Mouse (Mus musculus) heart, postnatal 0 days (tissue): Measurements from ENCODE around the gene Mmgt2. TPM values are rescaled to one million over a fixed set of nuclear protein-coding genes. Genes with fewer than 3 reads are reported as not detected.
A peak's percentile ranks its signal among the peaks of the same experiment; 100 is the strongest.

Experiments
- ATAC-seq: fragments of 200-750 bp; cut with Nextera tagmentation; 2 replicates; pipeline ENCODE4 v1.8.0; 2017; ENCODE audit warnings: low read depth, moderate number of reproducible peaks, moderate library complexity; ENCODE audit not compliant: insufficient read depth
- DNase-seq: peaks from one replicate; pipeline ENCODE4 v3.0.0-alpha.2; 2016; ENCODE audit warnings: low spot score
- H3K27ac ChIP-seq: fragments of 300-500 bp; sonication (generic); 2 replicates; pipeline ENCODE4 v1.5.1; 2014; ENCODE audit warnings: low read depth, mild to moderate bottlenecking
- H3K27me3 ChIP-seq: fragments of 300-500 bp; sonication (generic); 2 replicates; pipeline ENCODE4 v1.6.1; 2014; ENCODE audit warnings: low read length, mixed read lengths; ENCODE audit not compliant: control insufficient read depth, insufficient read depth
- H3K36me3 ChIP-seq: fragments of 300-500 bp; sonication (generic); replicated peaks from 2 replicates; pipeline ENCODE4 v1.6.1; 2014; ENCODE audit warnings: low read length, mixed read lengths; ENCODE audit not compliant: control insufficient read depth, insufficient read depth
- H3K4me1 ChIP-seq: fragments of 300-500 bp; sonication (generic); 2 replicates; pipeline ENCODE4 v1.6.1; 2014; ENCODE audit warnings: antibody characterized with exemption; ENCODE audit not compliant: control insufficient read depth, insufficient read depth
- H3K4me2 ChIP-seq: fragments of 300-500 bp; sonication (generic); 2 replicates; pipeline ENCODE4 v1.6.1; 2014; ENCODE audit warnings: low read depth, mild to moderate bottlenecking, low read length, moderate library complexity
- H3K4me3 ChIP-seq: fragments of 300-500 bp; sonication (generic); 2 replicates; pipeline ENCODE4 v1.5.1; 2014; ENCODE audit warnings: low read depth, low read length
- H3K9ac ChIP-seq: fragments of 300-500 bp; sonication (generic); replicated peaks from 2 replicates; pipeline ENCODE4 v1.6.1; 2014; ENCODE audit warnings: low read depth, low read length, mixed read lengths
- H3K9me3 ChIP-seq: fragments of 300-500 bp; sonication (generic); replicated peaks from 2 replicates; pipeline ENCODE4 v1.6.1; 2016; ENCODE audit warnings: low read length; ENCODE audit not compliant: control insufficient read depth
- CTCF ChIP-seq: IDR thresholded peaks from 2 replicates; pipeline ENCODE4 v1.5.1; 2016; ENCODE audit warnings: antibody characterized with exemption, control low read depth, low read depth
- EP300 ChIP-seq: IDR thresholded peaks from 2 replicates; pipeline ENCODE4 v1.6.1; 2016; ENCODE audit warnings: antibody characterized with exemption, low read depth
- WGBS: fragments of 180-500 bp; shearing (Covaris S2); extraction: QIAGEN DNeasy Blood & Tissue Kit; methylation state at CpG from one replicate; pipeline ENCODE4 v1.1.7; 2014; 5-methylcytosine and 5-hydroxymethylcytosine counted together
- polyA plus RNA-seq: library from polyadenylated mRNA; unstranded; fragments of >200 nt; fragmentation: Nextera tagmentation; extraction: Ambion mirVana; gene quantifications from 2 replicates; pipeline ENCODE4 v1.2.1, GENCODE M21; 2015
- total RNA-seq: library from RNA; depleted of rRNA; stranded (reverse); fragments of >200 nt; gene quantifications from 2 replicates; pipeline ENCODE4 v1.2.3, GENCODE M21; 2014; ENCODE audit warnings: low replicate concordance

The Mmgt2 gene
- total and polyA plus RNA-seq, 2 experiments from 2014 or later: 36.0 to 38.9 TPM

DNA sequence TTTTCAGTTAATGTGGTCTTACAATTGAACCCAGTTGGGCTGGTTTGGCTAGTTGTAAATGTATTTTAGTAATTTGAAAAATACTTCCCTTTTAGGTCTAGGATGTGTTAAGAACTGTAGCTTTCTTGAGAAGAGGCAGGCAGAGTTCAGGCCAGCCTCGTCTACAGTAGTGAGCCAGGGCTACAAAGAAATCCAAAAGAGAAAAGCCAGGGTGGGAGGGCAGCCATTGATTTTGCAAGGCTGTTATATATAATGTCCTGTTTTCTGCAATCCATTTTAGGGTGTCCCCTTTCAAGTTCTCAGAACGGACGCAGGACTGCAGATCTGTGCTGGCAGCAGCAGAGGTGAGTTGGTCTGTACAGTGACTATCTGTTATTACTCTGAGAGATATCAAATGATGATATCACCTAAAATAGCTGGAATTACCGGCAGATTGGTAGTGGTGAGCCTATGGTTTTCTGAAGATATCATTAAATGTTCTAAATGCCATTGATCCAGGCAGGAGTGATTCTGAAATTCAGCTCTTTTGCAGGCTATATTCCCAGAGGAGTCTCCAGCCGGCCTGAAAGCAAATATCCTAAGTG, 44.2 kb upstream of the Mmgt2 start:
- Histone ChIP-seq H3K36me3 (peaks cover 53% of the 10 kb centered on the region), H3K4me2 (peak overlapping the region; percentile 81), H3K4me3 (peak overlapping the region; percentile 80), H3K27ac (0 out of 2 replicates have a peak overlapping the region, but pooled peaks have one; percentile 88), H3K9me3 (no peaks in the 10 kb centered on the region), H3K4me1 (peaks cover 12% of the 10 kb centered on the region), H3K27me3 (no peaks in the 10 kb centered on the region), H3K9ac (peak overlapping the region; percentile 31; the same call in 1 of the 2 replicates)
- 16% methylated on average over 5 of the region's 5 CpGs for WGBS
- TF ChIP-seq CTCF: no peak
- TF ChIP-seq EP300: no peak
- DNase-seq: no peak
- ATAC-seq: no peak

DNA sequence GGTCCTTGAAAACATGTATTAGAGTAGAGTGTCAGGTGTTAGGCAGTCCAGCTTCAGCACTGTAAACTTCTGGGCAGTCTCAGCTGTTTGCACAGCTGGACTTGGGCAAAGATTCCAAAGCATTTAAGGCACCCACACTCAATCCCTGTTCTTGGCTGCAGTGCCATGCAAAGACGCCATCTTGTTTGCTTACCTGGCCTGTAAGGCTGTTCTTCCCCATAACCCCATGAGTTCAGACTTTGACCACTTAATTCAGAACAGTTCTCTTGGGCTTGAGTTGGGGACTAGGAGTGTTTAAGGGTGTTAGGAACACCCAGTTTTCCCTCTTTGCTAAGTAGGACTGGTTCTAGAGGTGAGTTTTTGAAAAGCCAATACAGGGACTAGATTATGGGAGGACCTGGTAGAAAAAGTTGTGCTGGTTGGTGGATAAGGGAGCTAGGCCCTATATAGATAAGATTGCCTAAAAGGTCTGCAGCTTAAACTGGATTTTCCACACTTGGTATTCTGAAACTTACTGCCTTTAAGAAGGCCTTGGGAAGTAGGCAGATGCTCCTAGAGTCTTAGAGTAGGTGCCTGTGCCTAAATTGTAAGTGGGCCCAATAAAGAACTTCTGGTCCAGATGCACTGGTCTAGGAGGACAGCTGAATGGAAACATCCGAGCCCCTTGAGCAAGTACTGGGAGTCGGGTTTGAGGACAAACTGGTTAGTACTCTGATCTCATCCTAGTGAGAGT, 43.4 kb upstream of the Mmgt2 start:
- Histone ChIP-seq H3K4me2 (peak overlapping the region; percentile 81; the same call in 1 of the 2 replicates), H3K4me1 (peaks cover 12% of the 10 kb centered on the region), H3K27me3 (no peaks in the 10 kb centered on the region), H3K9me3 (no peaks in the 10 kb centered on the region), H3K4me3 (no peak overlapping the region), H3K36me3 (peaks cover 53% of the 10 kb centered on the region), H3K9ac (no peak overlapping the region), H3K27ac (no peak overlapping the region)
- TF ChIP-seq EP300 (no peak), CTCF (no peak)
- DNase-seq: no peak
- WGBS: 35% methylated on average over 3 of the region's 3 CpGs
- no peak for ATAC-seq

DNA sequence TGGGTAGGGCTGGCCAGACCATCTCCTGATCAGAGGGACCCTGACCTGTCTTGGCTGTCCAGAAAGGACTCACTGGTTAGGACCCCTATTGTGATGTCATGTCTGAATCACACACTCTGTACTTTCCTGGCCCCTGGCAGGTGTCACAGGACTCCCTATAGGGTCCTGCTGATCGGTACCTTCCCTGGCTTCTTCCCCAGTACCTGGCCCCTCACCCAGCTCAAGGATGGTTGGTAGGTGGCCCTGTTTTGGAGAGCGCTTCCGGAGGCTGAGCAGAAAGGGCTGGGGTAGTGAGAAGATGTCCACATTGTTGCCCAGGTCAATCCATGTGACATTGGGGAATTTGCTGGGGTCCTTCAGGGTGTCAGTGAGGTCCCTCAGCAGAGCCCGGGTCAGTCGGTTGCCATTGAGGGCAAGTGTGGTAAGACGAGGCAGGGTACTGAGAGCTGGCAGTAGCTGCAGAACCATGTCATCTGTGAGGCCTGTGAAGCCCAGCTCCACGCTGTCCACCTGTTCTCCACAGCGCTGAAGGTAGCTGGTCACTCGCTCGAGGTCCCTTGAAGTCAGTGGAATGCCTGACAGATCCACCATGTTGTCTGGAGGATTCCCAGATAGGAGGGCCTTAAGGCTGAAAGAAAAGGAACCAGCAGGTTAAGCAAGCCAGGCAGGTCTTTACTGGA, 42.7 kb upstream of the Mmgt2 start:
- Histone ChIP-seq H3K27me3 (no peaks in the 10 kb centered on the region), H3K9me3 (no peaks in the 10 kb centered on the region), H3K9ac (no peak overlapping the region), H3K4me3 (no peak overlapping the region), H3K4me2 (no peak overlapping the region), H3K4me1 (peaks cover 12% of the 10 kb centered on the region), H3K27ac (no peak overlapping the region), H3K36me3 (peaks cover 53% of the 10 kb centered on the region)
- no peak for ATAC-seq
- no peak for TF ChIP-seq EP300
- no peak for TF ChIP-seq CTCF
- DNase-seq: no peak
- 47% methylated on average over 10 of the region's 10 CpGs for WGBS

DNA sequence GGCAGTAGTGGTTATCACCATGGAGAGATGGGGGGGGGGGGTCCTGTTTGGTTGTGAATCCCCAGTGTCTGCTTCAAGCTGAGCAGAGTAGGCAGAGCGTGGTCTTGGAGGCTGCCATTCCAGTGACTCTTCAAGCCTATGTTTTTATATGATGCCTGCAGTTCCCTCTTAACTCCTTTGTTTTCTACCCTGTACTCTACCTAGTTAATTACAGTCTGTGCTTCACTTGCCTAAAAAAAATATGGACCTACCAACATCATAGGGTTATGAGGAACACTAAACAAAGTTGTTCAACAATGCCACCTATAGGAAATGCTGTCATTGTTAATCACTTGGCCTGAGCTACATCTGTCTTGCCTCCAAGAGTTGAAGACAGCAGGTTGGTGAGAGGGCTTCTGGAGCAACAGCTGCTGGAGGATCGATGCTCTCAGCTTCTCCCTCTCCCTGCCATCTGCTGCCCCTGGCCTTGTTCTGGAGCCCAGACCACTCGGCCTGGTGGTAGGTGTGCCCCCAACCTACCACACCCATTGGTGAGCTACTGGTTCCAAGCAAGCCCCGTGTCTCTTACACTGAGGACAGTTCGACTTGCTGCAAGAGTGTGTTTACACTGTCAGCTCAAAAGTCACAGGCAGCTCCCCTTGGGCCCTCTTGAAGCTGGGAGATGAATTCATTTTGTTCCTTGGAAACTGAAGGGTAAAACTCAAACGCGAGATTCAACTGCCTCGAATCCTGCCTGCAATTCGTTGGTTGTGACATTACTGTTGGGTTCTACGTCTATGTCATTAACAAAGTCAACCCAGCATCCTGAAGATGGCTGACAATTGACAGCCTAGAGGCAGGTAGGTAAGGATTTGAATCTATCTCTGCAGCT, 41.9 kb upstream of the Mmgt2 start:
- H3K4me2 ChIP-seq: no peak overlapping the region
- TF ChIP-seq EP300 (no peak), CTCF (no peak)
- peaks cover 12% of the 10 kb centered on the region for H3K4me1 ChIP-seq
- no peak overlapping the region for H3K27ac ChIP-seq
- no peak for DNase-seq
- no peak overlapping the region for H3K4me3 ChIP-seq
- 56% methylated on average over 10 of the region's 10 CpGs for WGBS
- H3K9me3 ChIP-seq: no peaks in the 10 kb centered on the region
- no peak for ATAC-seq
- no peaks in the 10 kb centered on the region for H3K27me3 ChIP-seq
- H3K9ac ChIP-seq: no peak overlapping the region
- H3K36me3 ChIP-seq: peaks cover 53% of the 10 kb centered on the region

DNA sequence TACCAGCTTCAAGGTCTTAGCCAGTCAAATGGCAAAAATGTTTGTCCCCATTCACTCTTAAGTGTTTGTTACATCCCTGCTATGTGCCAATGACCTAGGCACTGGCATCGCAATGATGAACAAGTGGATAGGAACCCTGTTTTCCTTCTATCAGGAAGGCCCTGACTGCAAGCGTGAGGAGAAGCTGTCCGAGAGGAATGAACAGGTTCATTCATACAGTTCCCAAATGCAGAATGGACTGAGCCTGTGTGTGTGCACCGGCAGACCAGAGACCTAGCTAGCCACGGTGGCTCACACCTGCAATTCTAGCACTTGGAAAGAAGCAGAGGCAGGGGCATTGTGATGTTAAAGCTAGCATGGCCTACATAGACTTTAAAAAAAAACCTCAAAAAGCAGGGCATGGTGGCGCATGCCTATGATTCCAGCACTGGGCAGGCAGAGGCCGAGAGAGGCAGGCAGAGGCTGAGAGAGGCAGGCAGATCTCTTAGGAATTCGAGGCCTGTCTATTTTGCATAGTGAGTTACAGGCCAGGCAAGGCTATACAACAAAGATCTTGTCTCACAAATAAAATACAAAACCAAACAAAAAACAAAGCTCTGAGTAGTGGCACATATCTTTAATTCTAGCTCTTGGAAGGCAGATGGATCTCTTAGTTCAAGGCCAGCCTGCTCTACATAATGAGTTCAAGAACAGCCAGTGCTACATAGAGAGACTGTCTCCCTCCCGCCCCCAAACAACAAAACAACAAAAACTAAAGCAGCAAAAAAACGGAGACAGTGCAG, 41.1 kb upstream of the Mmgt2 start:
- no peaks in the 10 kb centered on the region for H3K9me3 ChIP-seq
- H3K4me3 ChIP-seq: no peak overlapping the region
- no peak overlapping the region for H3K27ac ChIP-seq
- H3K36me3 ChIP-seq: peaks cover 57% of the 10 kb centered on the region
- H3K27me3 ChIP-seq: no peaks in the 10 kb centered on the region
- peaks cover 12% of the 10 kb centered on the region for H3K4me1 ChIP-seq
- no peak for ATAC-seq
- WGBS: 53% methylated on average over 10 of the region's 10 CpGs
- DNase-seq: no peak
- TF ChIP-seq CTCF: no peak
- no peak for TF ChIP-seq EP300
- no peak overlapping the region for H3K4me2 ChIP-seq
- H3K9ac ChIP-seq: no peak overlapping the region
